Mouse (Mus musculus): ENCODE data around the gene Bcap31. TPM values are rescaled to one million over a fixed set of nuclear protein-coding genes. Genes with fewer than 3 reads are reported as not detected.

Gene Bcap31
- total RNA-seq, 2 experiments from 2014 or later, result 69.5 to 71.1 TPM

Other genes with a start within 250 kb of the Bcap31 start
- 10 to 100 TPM; 48.6 to 48.8 TPM for gene Bgn, start 232.6 kb downstream of the Bcap31 start, total RNA-seq (2021)
- gene Atp2b3, start 213.1 kb downstream of the Bcap31 start, total RNA-seq (2021), result 10 to 100 TPM; 90.9 to 95.2 TPM
- under 1 TPM; 0.80 to 0.83 TPM for gene Dusp9, start 76.8 kb downstream of the Bcap31 start, total RNA-seq (2021)
- 100 to 1,000 TPM; 126 to 138 TPM for gene Pnck, start 56.1 kb downstream of the Bcap31 start, total RNA-seq (2021)
- gene Slc6a8, start 43.0 kb downstream of the Bcap31 start, total RNA-seq (2021), result 10 to 100 TPM; 77.3 to 81.8 TPM
- gene Abcd1, start 422 bp upstream of the Bcap31 start, total RNA-seq (2021), result 10 to 100 TPM; 15.8 to 16.0 TPM
- gene Plxnb3, start 40.9 kb upstream of the Bcap31 start, total RNA-seq (2021), result 1 to 10 TPM; 6.5 to 7.9 TPM
- gene Srpk3, start 58.2 kb upstream of the Bcap31 start, total RNA-seq (2021), result 1 to 10 TPM; 2.2 to 3.8 TPM
- gene Idh3g, start 70.7 kb upstream of the Bcap31 start, total RNA-seq (2021), result 100 to 1,000 TPM; 151 to 157 TPM
- gene Ssr4, start 70.9 kb upstream of the Bcap31 start, total RNA-seq (2021), result 100 to 1,000 TPM; 101 to 104 TPM
- gene Pdzd4, start 108.8 kb upstream of the Bcap31 start, total RNA-seq (2021), result 100 to 1,000 TPM; 110 to 111 TPM
- gene Avpr2, start 175.9 kb upstream of the Bcap31 start, total RNA-seq (2021), result not detected
- gene L1cam, start 179.9 kb upstream of the Bcap31 start, total RNA-seq (2021), result 100 to 1,000 TPM; 333 to 351 TPM
- 1 to 10 TPM; 4.6 to 5.1 TPM for gene Arhgap4, start 205.7 kb upstream of the Bcap31 start, total RNA-seq (2021)
- gene Naa10, start 205.8 kb upstream of the Bcap31 start, total RNA-seq (2021), result 10 to 100 TPM; 69.8 to 72.9 TPM
- 1 to 10 TPM; 3.9 to 7.1 TPM for gene Renbp, start 214.7 kb upstream of the Bcap31 start, total RNA-seq (2021)

All from layer of hippocampus, postnatal 10 days (tissue).